Comparison of ENCODE assay signal across 28 mouse cellular contexts in the genomic region with DNA sequence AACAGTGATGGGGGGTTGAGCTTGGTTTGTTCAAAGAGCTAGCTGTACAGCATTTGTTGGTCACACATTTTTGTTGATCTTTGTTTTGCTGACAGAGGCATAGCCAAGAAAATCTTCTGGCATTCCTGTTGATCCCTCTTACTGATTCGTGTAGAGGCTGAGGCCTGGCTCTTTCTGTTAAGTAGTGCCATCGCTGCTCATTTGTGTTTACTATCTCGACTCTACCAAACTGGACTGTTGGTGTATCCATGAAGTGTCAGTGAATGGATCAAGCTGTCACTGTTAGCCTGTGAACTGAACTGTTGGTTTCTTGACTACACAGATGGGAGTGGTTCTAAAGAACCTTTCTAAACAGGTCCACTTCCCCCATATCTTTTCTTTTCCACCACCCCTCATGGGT.
"Had no signal": no experiment of that assay in that cellular context is flagged by ENCODE, and none has a peak within 500 bp of the region (broad histone marks: within the 10 kb centered on the region; RNA-seq: fewer than 3 reads in every experiment).

No protein-coding gene starts in this region.

- H3K4me3 ChIP-seq: embryonic facial prominence, embryonic 10.5 days; embryonic facial prominence, embryonic 12.5 days; embryonic facial prominence, embryonic 13.5 days; embryonic facial prominence, embryonic 15.5 days; erythroblast, embryonic 14.5 days; forebrain, embryonic 10.5 days; forebrain, embryonic 12.5 days; forebrain, embryonic 13.5 days; forebrain, embryonic 15.5 days; gastrocnemius, adult 2 months had no signal

- H3K9ac ChIP-seq: embryonic facial prominence, embryonic 12.5 days; embryonic facial prominence, embryonic 13.5 days; embryonic facial prominence, embryonic 15.5 days; forebrain, embryonic 12.5 days; forebrain, embryonic 13.5 days; forebrain, embryonic 15.5 days; forebrain, postnatal 0 days had no signal

- H3K4me1 ChIP-seq: embryonic facial prominence, embryonic 10.5 days; embryonic facial prominence, embryonic 12.5 days; forebrain, embryonic 10.5 days; forebrain, embryonic 12.5 days; forebrain, embryonic 13.5 days; forebrain, embryonic 15.5 days had no signal

- H3K27me3 ChIP-seq: embryonic facial prominence, embryonic 12.5 days; embryonic facial prominence, embryonic 15.5 days; forebrain, embryonic 12.5 days; forebrain, embryonic 13.5 days; forebrain, embryonic 15.5 days had no signal

- H3K9me3 ChIP-seq: embryonic facial prominence, embryonic 10.5 days; embryonic facial prominence, embryonic 12.5 days; embryonic facial prominence, embryonic 13.5 days; embryonic facial prominence, embryonic 15.5 days; forebrain, embryonic 10.5 days; forebrain, embryonic 12.5 days; forebrain, embryonic 13.5 days; forebrain, embryonic 15.5 days had no signal

- DNase-seq: cerebellum, adult 18-20 months; cerebellum, adult 2 months; cerebellum, adult 8-10 months; cerebellum, adult 9-10 months; cerebellum, adult 9-11 months; cerebellum, postnatal 10 days; cerebellum, postnatal 14 days; cerebellum, postnatal 25 days; cerebellum, postnatal 36 days; embryo, embryonic 11 days; forebrain, postnatal 0 days; gastrocnemius, adult 2 months; gastrocnemius, postnatal 10 days; gastrocnemius, postnatal 14 days; gastrocnemius, postnatal 25 days; gastrocnemius, postnatal 36 days; heart, adult 18-20 months had no signal

- H3K4me2 ChIP-seq: embryonic facial prominence, embryonic 12.5 days; embryonic facial prominence, embryonic 13.5 days; embryonic facial prominence, embryonic 15.5 days; forebrain, embryonic 12.5 days; forebrain, embryonic 13.5 days; forebrain, embryonic 15.5 days had no signal

- H3K36me3 ChIP-seq: embryonic facial prominence, embryonic 10.5 days; embryonic facial prominence, embryonic 12.5 days; embryonic facial prominence, embryonic 13.5 days; embryonic facial prominence, embryonic 15.5 days; forebrain, embryonic 10.5 days; forebrain, embryonic 12.5 days; forebrain, embryonic 15.5 days had no signal

- H3K27ac ChIP-seq: embryonic facial prominence, embryonic 10.5 days; embryonic facial prominence, embryonic 12.5 days; embryonic facial prominence, embryonic 13.5 days; embryonic facial prominence, embryonic 15.5 days; forebrain, embryonic 10.5 days; forebrain, embryonic 12.5 days; forebrain, embryonic 13.5 days; forebrain, embryonic 15.5 days; gastrocnemius, adult 2 months had no signal

- ATAC-seq: forebrain, embryonic 13.5 days; forebrain, embryonic 14.5 days; forebrain, embryonic 15.5 days; forebrain, embryonic 16.5 days; forebrain, postnatal 0 days had no signal
